Mouse (Mus musculus): ENCODE measurements around the gene Naxe. TPM values are rescaled to one million over a fixed set of nuclear protein-coding genes. Genes with fewer than 3 reads are reported as not detected.

Naxe gene
- total and polyA plus RNA-seq, 2 experiments from 2014 or later, result 78.9 to 161 TPM

DNA sequence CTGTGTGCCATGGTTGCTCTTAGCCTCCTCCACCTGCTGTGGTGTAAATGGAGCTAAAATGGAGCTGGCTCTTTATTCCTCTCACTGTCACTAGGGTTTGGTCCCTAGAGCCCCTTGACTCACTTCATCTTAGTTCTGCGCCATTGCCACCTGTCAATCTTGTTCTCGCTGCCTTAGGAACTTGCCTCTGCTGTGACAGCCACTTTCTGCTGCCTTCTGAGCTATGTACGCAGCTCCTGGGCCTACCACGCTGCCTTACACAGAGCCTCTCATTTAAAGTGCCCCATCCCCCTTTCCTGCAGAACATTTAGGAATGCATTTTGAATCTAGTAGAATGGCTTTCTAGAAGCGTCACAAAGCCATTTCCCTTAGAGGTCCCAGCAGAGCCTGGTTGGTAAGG lies 35.8 kb upstream of the Naxe start:
- Histone ChIP-seq H3K4me3 (ENCODE audit: low read depth, low read length) (no peak overlapping the region), H3K9me3 (ENCODE audit: low read length) (no peaks in the 10 kb centered on the region), H3K4me1 (ENCODE audit: insufficient read depth) (no peaks in the 10 kb centered on the region), H3K27me3 (ENCODE audit: insufficient read depth, low read length) (no peaks in the 10 kb centered on the region), H3K36me3 (ENCODE audit: insufficient read depth) (no peaks in the 10 kb centered on the region), H3K9ac (no peak overlapping the region), H3K27ac (ENCODE audit: low read depth, low read length) (peak overlapping the region; percentile 66), H3K4me2 (ENCODE audit: low read depth) (no peak overlapping the region)
- WGBS, result 76% methylated on average over 5 of the region's 5 CpGs
- DNase-seq, result peak; percentile 27
- peak; percentile 89 for ATAC-seq
- no peak for TF ChIP-seq CTCF (IDR thresholded peaks at IDR 0.05; ENCODE audit: low read depth)

DNA sequence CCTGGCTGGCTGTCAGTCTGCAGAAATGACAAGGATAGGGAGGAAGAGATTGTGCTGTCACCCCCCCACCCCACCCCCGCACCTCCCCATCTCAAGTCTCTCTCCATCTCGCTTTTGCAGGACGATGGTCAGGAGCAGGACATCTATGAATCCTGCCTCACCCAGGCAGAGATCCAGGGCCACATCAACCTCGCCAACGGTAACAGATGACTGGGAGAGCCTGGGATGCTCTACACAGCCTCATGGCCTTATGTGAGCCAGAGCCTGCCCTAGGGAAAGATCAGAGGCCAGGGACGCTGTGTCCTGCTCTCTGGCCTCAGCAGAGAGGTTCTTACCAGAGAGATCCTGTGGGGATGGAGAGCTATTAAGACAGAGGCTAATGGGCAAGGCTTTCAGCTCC lies 32.3 kb upstream of the Naxe start:
- no peaks in the 10 kb centered on the region for H3K9me3 ChIP-seq (ENCODE audit: low read length)
- WGBS, result 94% methylated on average over 6 of the region's 6 CpGs
- no peak for DNase-seq
- H3K9ac ChIP-seq, result no peak overlapping the region
- no peak for TF ChIP-seq CTCF (IDR thresholded peaks at IDR 0.05; ENCODE audit: low read depth)
- H3K27me3 ChIP-seq (ENCODE audit: insufficient read depth, low read length), result no peaks in the 10 kb centered on the region
- H3K36me3 ChIP-seq (ENCODE audit: insufficient read depth), result no peaks in the 10 kb centered on the region
- no peak for ATAC-seq
- H3K4me1 ChIP-seq (ENCODE audit: insufficient read depth), result no peaks in the 10 kb centered on the region
- no peak overlapping the region for H3K4me2 ChIP-seq (ENCODE audit: low read depth)
- no peak overlapping the region for H3K27ac ChIP-seq (ENCODE audit: low read depth, low read length)
- H3K4me3 ChIP-seq (ENCODE audit: low read depth, low read length), result no peak overlapping the region

DNA sequence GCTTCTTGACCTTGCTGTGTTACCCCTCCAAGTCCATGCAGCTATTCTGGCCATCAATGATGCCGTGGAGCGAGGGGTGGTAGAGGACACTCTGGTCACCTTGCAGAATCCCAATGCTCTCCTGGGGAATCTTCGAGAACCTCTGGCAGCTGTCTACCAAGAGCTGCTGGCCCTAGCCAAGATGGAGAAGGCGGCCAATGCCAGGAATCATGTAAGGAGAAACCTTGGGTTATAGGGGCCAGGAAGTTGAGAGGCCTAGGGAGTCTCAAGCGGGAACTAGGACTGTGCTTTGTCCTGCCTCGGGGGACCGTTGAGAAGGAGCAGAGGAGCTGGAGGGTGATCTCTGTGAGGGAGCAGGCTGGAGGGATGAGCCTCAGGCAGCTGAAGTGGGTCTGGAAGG lies 31.8 kb upstream of the Naxe start:
- WGBS, result 94% methylated on average over 7 of the region's 7 CpGs
- no peak for TF ChIP-seq CTCF (IDR thresholded peaks at IDR 0.05; ENCODE audit: low read depth)
- Histone ChIP-seq H3K4me3 (ENCODE audit: low read depth, low read length) (no peak overlapping the region), H3K27ac (ENCODE audit: low read depth, low read length) (no peak overlapping the region), H3K9me3 (ENCODE audit: low read length) (no peaks in the 10 kb centered on the region), H3K27me3 (ENCODE audit: insufficient read depth, low read length) (no peaks in the 10 kb centered on the region), H3K36me3 (ENCODE audit: insufficient read depth) (no peaks in the 10 kb centered on the region), H3K4me1 (ENCODE audit: insufficient read depth) (no peaks in the 10 kb centered on the region), H3K9ac (no peak overlapping the region), H3K4me2 (ENCODE audit: low read depth) (no peak overlapping the region)
- DNase-seq, result no peak
- no peak for ATAC-seq

DNA sequence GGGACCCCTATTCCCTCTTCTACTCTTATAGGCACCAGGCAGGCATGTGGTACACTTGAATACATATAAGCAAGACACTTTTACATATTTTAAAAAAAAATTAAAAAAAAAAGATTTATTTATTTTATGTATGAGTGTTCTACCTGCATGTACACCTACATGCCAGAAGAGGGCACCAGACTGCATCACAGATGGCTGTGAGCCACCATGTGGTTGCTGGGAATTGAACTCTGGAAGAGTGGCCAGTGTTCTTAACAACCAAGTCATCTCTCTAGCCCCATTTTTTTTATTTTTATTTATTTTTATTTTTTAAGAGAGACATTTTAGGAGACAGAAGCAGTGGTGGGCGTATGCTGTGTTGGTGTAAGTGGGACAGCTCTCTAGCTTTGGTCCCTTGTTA lies 29.4 kb upstream of the Naxe start:
- no peaks in the 10 kb centered on the region for H3K4me1 ChIP-seq (ENCODE audit: insufficient read depth)

DNA sequence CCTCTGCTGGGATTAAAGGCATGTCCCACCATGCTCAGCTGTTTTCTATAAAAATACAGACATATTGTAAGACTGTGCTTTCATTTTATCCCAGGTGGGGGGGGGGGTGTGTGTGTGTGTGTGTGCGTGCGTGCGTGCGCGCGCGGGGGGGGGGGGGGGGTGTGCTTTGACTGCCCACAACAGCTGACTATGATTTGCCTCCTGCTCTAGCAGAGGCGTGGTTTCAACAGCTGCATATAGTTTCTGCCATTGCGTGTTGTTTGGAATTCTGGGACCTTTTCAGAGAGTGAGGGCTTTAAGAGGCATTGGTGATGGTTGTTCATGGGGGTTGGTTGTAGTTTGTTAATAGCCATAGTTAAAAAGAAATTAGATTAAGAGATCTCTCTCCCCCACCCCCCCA lies 27.2 kb upstream of the Naxe start:
- no peak for DNase-seq
- Histone ChIP-seq H3K4me1 (ENCODE audit: insufficient read depth) (no peaks in the 10 kb centered on the region), H3K27me3 (ENCODE audit: insufficient read depth, low read length) (no peaks in the 10 kb centered on the region), H3K4me3 (ENCODE audit: low read depth, low read length) (no peak overlapping the region), H3K36me3 (ENCODE audit: insufficient read depth) (no peaks in the 10 kb centered on the region), H3K4me2 (ENCODE audit: low read depth) (no peak overlapping the region), H3K27ac (ENCODE audit: low read depth, low read length) (no peak overlapping the region), H3K9ac (no peak overlapping the region), H3K9me3 (ENCODE audit: low read length) (no peaks in the 10 kb centered on the region)
- WGBS, result 84% methylated on average over 6 of the region's 9 CpGs
- no peak for TF ChIP-seq CTCF (IDR thresholded peaks at IDR 0.05; ENCODE audit: low read depth)
- no peak for ATAC-seq

More for the DNA sequence above, 29.4 kb upstream of the Naxe start:
- Histone ChIP-seq H3K4me3 (ENCODE audit: low read depth, low read length) (no peak overlapping the region), H3K27ac (ENCODE audit: low read depth, low read length) (no peak overlapping the region), H3K27me3 (ENCODE audit: insufficient read depth, low read length) (no peaks in the 10 kb centered on the region), H3K9ac (no peak overlapping the region), H3K36me3 (ENCODE audit: insufficient read depth) (no peaks in the 10 kb centered on the region), H3K9me3 (ENCODE audit: low read length) (no peaks in the 10 kb centered on the region), H3K4me2 (ENCODE audit: low read depth) (no peak overlapping the region)
- DNase-seq, result peak; percentile 41
- ATAC-seq, result no peak
- WGBS, result 86% methylated on average over 1 of the region's 1 CpGs
- peak; percentile 79 for TF ChIP-seq CTCF (IDR thresholded peaks at IDR 0.05; ENCODE audit: low read depth)

DNA sequence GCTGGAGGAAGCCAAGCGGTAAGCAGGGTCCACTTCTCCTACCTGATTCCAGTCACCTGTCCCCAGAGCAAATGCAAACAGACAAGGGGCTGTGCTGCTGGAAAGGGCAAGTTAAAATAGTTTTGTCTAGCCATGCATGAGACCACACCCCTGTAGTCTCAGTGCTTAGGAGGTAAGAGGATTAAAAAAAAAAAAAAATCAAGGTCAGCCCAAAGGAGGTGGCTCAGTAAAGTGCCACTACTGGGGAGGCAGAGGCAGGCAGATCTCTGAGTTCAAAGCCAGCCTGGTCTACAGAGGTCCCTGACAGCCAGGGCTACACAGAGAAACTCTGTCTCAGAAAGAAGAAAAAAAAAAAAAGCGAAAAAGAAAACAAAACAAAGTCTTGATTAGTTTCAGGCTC lies 25.7 kb upstream of the Naxe start:
- Histone ChIP-seq H3K4me3 (ENCODE audit: low read depth, low read length) (no peak overlapping the region), H3K27ac (ENCODE audit: low read depth, low read length) (no peak overlapping the region), H3K9me3 (ENCODE audit: low read length) (no peaks in the 10 kb centered on the region), H3K27me3 (ENCODE audit: insufficient read depth, low read length) (no peaks in the 10 kb centered on the region), H3K9ac (no peak overlapping the region), H3K36me3 (ENCODE audit: insufficient read depth) (no peaks in the 10 kb centered on the region), H3K4me1 (ENCODE audit: insufficient read depth) (no peaks in the 10 kb centered on the region), H3K4me2 (ENCODE audit: low read depth) (no peak overlapping the region)
- ATAC-seq (no peak), DNase-seq (no peak)
- no peak for TF ChIP-seq CTCF (IDR thresholded peaks at IDR 0.05; ENCODE audit: low read depth)
- WGBS, result 93% methylated on average over 2 of the region's 2 CpGs

DNA sequence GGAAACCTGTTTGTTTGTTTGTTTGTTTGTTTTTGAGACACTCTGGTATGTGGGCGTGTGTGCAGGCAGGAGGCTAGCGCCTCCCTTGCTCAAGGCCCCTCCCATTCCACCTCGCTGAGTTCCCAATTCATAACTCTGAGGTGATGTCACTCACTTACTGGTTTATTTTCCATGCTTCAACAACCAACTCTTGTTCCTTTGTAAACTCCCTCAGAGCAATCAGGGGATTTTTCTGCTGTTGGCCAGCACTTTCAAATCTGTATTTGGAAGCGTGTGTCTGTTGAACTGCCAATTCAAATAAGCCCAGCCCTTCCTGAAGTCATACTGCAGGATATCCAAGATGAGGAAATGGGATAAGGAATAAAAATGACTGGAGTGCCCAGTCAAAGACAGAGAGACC lies 24.4 kb upstream of the Naxe start:
- no peak overlapping the region for H3K27ac ChIP-seq (ENCODE audit: low read depth, low read length)
- H3K36me3 ChIP-seq (ENCODE audit: insufficient read depth), result no peaks in the 10 kb centered on the region
- peak overlapping the region; percentile 91; the same call in 1 of the 2 replicates for H3K4me2 ChIP-seq (ENCODE audit: low read depth)
- H3K9ac ChIP-seq, result no peak overlapping the region
- no peak for ATAC-seq
- H3K9me3 ChIP-seq (ENCODE audit: low read length), result no peaks in the 10 kb centered on the region
- DNase-seq, result no peak
- TF ChIP-seq CTCF (IDR thresholded peaks at IDR 0.05; ENCODE audit: low read depth), result no peak
- no peaks in the 10 kb centered on the region for H3K27me3 ChIP-seq (ENCODE audit: insufficient read depth, low read length)
- no peak overlapping the region for H3K4me3 ChIP-seq (ENCODE audit: low read depth, low read length)
- WGBS, result 3% methylated on average over 4 of the region's 4 CpGs
- H3K4me1 ChIP-seq (ENCODE audit: insufficient read depth), result no peaks in the 10 kb centered on the region

DNA sequence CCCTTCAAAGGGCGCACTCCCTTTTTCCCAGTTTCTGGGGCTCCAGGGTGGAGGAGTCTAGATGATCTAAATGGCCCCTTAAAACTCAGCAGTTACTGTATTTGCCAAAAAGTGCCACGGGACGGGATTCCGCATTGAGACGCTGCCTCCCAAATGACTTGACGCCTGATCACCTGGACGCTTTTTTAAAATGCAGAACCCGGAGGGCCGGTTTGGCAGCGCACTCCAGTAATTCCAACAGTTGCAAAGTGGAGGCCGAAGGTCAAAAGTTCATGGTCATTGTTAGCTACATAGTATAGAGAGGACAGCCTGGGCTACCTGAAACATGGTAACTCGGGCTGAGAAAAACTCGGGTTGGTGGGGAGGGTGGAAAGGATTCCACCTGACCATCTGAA lies 23.9 kb upstream of the Naxe start:
- Histone ChIP-seq H3K4me1 (ENCODE audit: insufficient read depth) (no peaks in the 10 kb centered on the region), H3K4me2 (ENCODE audit: low read depth) (peak overlapping the region; percentile 91), H3K27ac (ENCODE audit: low read depth, low read length) (no peak overlapping the region), H3K9ac (no peak overlapping the region), H3K36me3 (ENCODE audit: insufficient read depth) (no peaks in the 10 kb centered on the region), H3K9me3 (ENCODE audit: low read length) (no peaks in the 10 kb centered on the region), H3K27me3 (ENCODE audit: insufficient read depth, low read length) (no peaks in the 10 kb centered on the region), H3K4me3 (ENCODE audit: low read depth, low read length) (peak overlapping the region; percentile 39)
- ATAC-seq (no peak), DNase-seq (no peak)
- WGBS, result under 1% methylated on average over 13 of the region's 13 CpGs
- no peak for TF ChIP-seq CTCF (IDR thresholded peaks at IDR 0.05; ENCODE audit: low read depth)
